Mouse (Mus musculus): ENCODE data around the gene Slc9a9. TPM values are rescaled to one million over a fixed set of nuclear protein-coding genes. Genes with fewer than 3 reads are reported as not detected.

Slc9a9 gene
- total RNA-seq, 2 experiments from 2014 or later = 14.7 to 16.7 TPM

GRCm38 (mm10) chr9:94927101-94927500 lies 257.4 kb downstream of the Slc9a9 start:
- DNase-seq (ENCODE audit: low spot score in 2 of 2) = peak; percentile 25 to 39

- DNase-seq (ENCODE audit: low spot score in 2 of 2) = no peak
Measured at GRCm38 (mm10) chr9:94945569-94946135, 275.9 kb downstream of the Slc9a9 start.

GRCm38 (mm10) chr9:94947246-94947645 lies 277.5 kb downstream of the Slc9a9 start:
- DNase-seq (ENCODE audit: low spot score in 2 of 2) = no peak

- DNase-seq (ENCODE audit: low spot score in 2 of 2) = no peak
Measured at GRCm38 (mm10) chr9:94950676-94951075, 281.0 kb downstream of the Slc9a9 start.

- DNase-seq (ENCODE audit: low spot score in 2 of 2) = no peak
Measured at GRCm38 (mm10) chr9:94955645-94956044, 285.9 kb downstream of the Slc9a9 start.

- no peak for DNase-seq (ENCODE audit: low spot score in 2 of 2)
Measured at GRCm38 (mm10) chr9:94958382-94958781, 288.7 kb downstream of the Slc9a9 start.

- no peak for DNase-seq (ENCODE audit: low spot score in 2 of 2)
Measured at GRCm38 (mm10) chr9:94968596-94969120, 298.9 kb downstream of the Slc9a9 start.

GRCm38 (mm10) chr9:94969131-94969530 lies 299.4 kb downstream of the Slc9a9 start:
- DNase-seq (ENCODE audit: low spot score in 2 of 2) = peak in 1 of 2 experiments; percentile 29

GRCm38 (mm10) chr9:94972021-94972420 lies 302.3 kb downstream of the Slc9a9 start:
- DNase-seq (ENCODE audit: low spot score in 2 of 2) = no peak

GRCm38 (mm10) chr9:94972693-94973092 lies 303.0 kb downstream of the Slc9a9 start:
- no peak for DNase-seq (ENCODE audit: low spot score in 2 of 2)

- DNase-seq (ENCODE audit: low spot score in 2 of 2) = no peak
Measured at GRCm38 (mm10) chr9:94976191-94976590, 306.5 kb downstream of the Slc9a9 start.

GRCm38 (mm10) chr9:94993575-94993974 lies 323.9 kb downstream of the Slc9a9 start:
- no peak for DNase-seq (ENCODE audit: low spot score in 2 of 2)

GRCm38 (mm10) chr9:95020136-95020706 lies 350.5 kb downstream of the Slc9a9 start:
- DNase-seq (ENCODE audit: low spot score in 2 of 2) = no peak

- DNase-seq (ENCODE audit: low spot score in 2 of 2) = peak in 1 of 2 experiments; percentile 14
Measured at GRCm38 (mm10) chr9:95034140-95034970, 364.6 kb downstream of the Slc9a9 start.

GRCm38 (mm10) chr9:95036209-95036608 lies 366.5 kb downstream of the Slc9a9 start:
- DNase-seq (ENCODE audit: low spot score in 2 of 2) = no peak

GRCm38 (mm10) chr9:95042420-95042819 lies 372.7 kb downstream of the Slc9a9 start:
- no peak for DNase-seq (ENCODE audit: low spot score in 2 of 2)

GRCm38 (mm10) chr9:95052160-95052559 lies 382.5 kb downstream of the Slc9a9 start:
- no peak for DNase-seq (ENCODE audit: low spot score in 2 of 2)

- no peak for DNase-seq (ENCODE audit: low spot score in 2 of 2)
Measured at GRCm38 (mm10) chr9:95053183-95053582, 383.5 kb downstream of the Slc9a9 start.

- no peak for DNase-seq (ENCODE audit: low spot score in 2 of 2)
Measured at GRCm38 (mm10) chr9:95055843-95056242, 386.1 kb downstream of the Slc9a9 start.

GRCm38 (mm10) chr9:95060702-95061101 lies 391.0 kb downstream of the Slc9a9 start:
- DNase-seq (ENCODE audit: low spot score in 2 of 2) = no peak

GRCm38 (mm10) chr9:95067037-95067436 lies 397.3 kb downstream of the Slc9a9 start:
- no peak for DNase-seq (ENCODE audit: low spot score in 2 of 2)

GRCm38 (mm10) chr9:95068466-95068865 lies 398.8 kb downstream of the Slc9a9 start:
- DNase-seq (ENCODE audit: low spot score in 2 of 2) = no peak

Measured in layer of hippocampus, postnatal 10 days (tissue).